Mouse (Mus musculus): ENCODE measurements around the gene Gm28036.

Gene Gm28036

DNA sequence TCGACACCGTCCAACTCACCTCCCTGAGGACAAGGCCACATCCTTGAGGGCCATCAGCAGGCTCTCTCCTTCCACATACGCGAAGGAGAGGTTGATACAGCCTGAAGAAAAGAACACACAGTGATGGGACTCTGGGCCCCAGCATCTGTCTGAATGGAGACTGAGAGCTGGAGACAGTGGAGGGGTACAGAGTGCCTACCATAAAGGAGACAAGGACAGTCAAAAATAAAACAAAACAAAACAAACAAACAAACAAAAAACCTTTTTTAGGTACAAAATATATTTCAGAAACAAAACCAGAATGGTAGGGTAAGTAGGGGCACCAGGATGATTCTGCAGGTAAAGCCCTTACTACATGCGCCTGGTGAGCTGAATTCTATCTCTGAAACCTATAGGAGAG lies at the start of gene Gm28036:
Gm28036 (minus strand) TSS at position 101 of the 400 bp plus-strand sequence.
- no peaks in the 10 kb centered on the region for H3K9me3 ChIP-seq (ENCODE audit: low read length)
- H3K27me3 ChIP-seq (ENCODE audit: insufficient read depth, low read length), result no peaks in the 10 kb centered on the region
- TF ChIP-seq POU5F1 (IDR thresholded peaks at IDR 0.05; ENCODE audit: borderline replicate concordance, low read length), result no peak
- no peak for TF ChIP-seq NANOG (IDR thresholded peaks at IDR 0.05; ENCODE audit: borderline replicate concordance, low read length)
- no peak for TF ChIP-seq CTCF (conservative IDR thresholded peaks at IDR 0.05; ENCODE audit: low read length)
- peaks cover 59% of the 10 kb centered on the region for H3K36me3 ChIP-seq (ENCODE audit: insufficient read depth, low read length)
- H3K4me1 ChIP-seq (replicated peaks; ENCODE audit: low read depth, low read length), result no peaks in the 10 kb centered on the region
- H3K4me3 ChIP-seq (replicated peaks; ENCODE audit: low read length), result no peak within 1 kb of the TSS

DNA sequence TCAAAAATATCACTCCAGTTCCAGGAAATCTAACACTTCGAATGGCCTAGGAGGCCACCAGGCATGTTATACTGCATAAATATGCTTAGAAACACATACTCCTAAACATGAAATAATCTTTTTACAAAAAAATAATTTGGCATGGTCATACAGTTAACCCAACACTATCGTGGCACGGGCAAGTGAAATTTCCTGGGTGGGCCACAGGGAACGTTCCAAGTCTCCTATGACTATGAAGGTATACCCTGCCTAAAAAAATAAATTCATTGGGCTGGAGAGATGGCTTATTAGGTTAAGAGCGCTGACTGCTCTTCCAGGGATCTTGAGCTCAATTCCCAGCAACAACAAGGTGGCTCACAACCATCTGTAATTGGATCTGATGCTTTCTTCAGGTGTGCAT lies 39.7 kb upstream of the Gm28036 start:
- TF ChIP-seq CTCF (conservative IDR thresholded peaks at IDR 0.05; ENCODE audit: low read length) (no peak), NANOG (IDR thresholded peaks at IDR 0.05; ENCODE audit: borderline replicate concordance, low read length) (no peak), POU5F1 (IDR thresholded peaks at IDR 0.05; ENCODE audit: borderline replicate concordance, low read length) (no peak)
- H3K27me3 ChIP-seq (ENCODE audit: insufficient read depth, low read length), result no peaks in the 10 kb centered on the region

DNA sequence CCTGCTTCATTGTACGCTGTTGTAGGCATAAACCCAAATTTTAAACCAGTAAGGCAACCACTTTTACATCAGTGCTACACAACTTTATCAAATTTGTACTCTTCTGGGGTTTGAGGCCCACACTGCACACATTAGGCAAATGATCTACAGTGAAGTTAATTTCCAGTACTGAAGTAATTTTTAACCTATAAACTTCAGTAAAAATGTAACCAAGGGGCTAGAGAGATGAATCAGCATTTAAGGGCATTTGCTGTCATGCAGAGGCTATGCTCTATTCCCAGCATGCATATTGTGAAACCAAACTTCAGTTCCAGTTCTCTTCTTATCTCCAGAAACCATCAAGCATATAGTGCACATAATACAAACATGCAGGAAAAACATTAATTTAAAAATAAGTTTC lies 38.6 kb upstream of the Gm28036 start:
- 0 out of 2 replicates have a peak, but pooled peaks cover 4% of the 10 kb centered on the region for H3K4me1 ChIP-seq (replicated peaks; ENCODE audit: low read depth, low read length)
- TF ChIP-seq NANOG (IDR thresholded peaks at IDR 0.05; ENCODE audit: borderline replicate concordance, low read length), result no peak
- no peak for TF ChIP-seq CTCF (conservative IDR thresholded peaks at IDR 0.05; ENCODE audit: low read length)
- no peak for TF ChIP-seq POU5F1 (IDR thresholded peaks at IDR 0.05; ENCODE audit: borderline replicate concordance, low read length)

More for the DNA sequence above, 39.7 kb upstream of the Gm28036 start:
- Histone ChIP-seq H3K36me3 (ENCODE audit: insufficient read depth, low read length) (peaks cover 96% of the 10 kb centered on the region), H3K4me1 (replicated peaks; ENCODE audit: low read depth, low read length) (0 out of 2 replicates have a peak, but pooled peaks cover 4% of the 10 kb centered on the region), H3K4me3 (replicated peaks; ENCODE audit: low read length) (no peak overlapping the region), H3K9me3 (ENCODE audit: low read length) (no peaks in the 10 kb centered on the region)

DNA sequence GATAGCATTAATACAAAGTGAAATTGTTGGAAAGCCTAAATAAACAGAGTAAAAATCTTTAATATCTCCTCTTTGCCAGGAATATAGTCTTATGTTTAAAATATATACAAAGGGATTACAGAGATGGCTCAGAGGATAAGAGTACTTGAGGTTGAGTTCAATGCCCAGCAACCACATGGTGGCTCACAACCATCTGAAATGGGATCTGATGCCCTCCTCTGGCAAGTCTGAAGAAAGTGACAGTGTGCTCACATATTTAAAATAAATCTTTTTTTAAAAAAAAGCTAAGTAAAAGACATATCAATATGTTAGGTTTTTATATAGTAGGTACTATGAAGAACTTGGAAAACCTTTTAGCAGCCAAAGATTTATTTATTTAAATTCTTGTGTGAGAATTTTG lies 24.6 kb upstream of the Gm28036 start:
- TF ChIP-seq NANOG (IDR thresholded peaks at IDR 0.05; ENCODE audit: borderline replicate concordance, low read length) (no peak), POU5F1 (IDR thresholded peaks at IDR 0.05; ENCODE audit: borderline replicate concordance, low read length) (no peak), CTCF (conservative IDR thresholded peaks at IDR 0.05; ENCODE audit: low read length) (no peak)

More for the DNA sequence above, 38.6 kb upstream of the Gm28036 start:
- Histone ChIP-seq H3K9me3 (ENCODE audit: low read length) (no peaks in the 10 kb centered on the region), H3K27me3 (ENCODE audit: insufficient read depth, low read length) (no peaks in the 10 kb centered on the region), H3K36me3 (ENCODE audit: insufficient read depth, low read length) (peaks cover 96% of the 10 kb centered on the region), H3K4me3 (replicated peaks; ENCODE audit: low read length) (no peak overlapping the region)

DNA sequence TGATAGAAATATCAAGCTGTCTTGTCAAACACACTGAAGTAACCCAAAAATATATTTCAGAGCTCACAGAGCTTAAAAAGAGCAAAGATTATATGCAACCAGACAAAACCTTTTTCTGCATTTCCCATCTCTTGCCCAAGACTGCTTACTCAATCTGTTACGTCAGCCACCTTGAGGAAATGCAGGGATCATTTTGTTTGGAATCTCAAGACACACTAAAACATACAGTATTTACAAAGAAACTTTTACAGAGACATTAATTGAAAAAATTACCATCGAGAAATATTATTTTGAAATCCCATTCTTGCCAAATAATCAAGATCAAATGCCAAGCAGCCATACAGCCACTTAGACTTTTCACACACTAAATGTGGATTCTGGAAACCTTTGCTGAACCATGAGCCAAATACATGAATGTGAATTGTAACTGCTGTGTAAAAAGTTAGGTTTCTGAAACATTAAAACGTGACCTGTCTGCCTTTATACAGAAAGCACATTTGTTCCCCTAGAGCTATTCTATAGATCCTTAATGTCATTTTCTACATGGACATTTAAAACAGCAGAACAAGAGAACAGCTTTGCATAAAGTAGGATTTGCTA lies 20.5 kb upstream of the Gm28036 start:
- no peak for TF ChIP-seq NANOG (IDR thresholded peaks at IDR 0.05; ENCODE audit: borderline replicate concordance, low read length)
- no peak for TF ChIP-seq CTCF (conservative IDR thresholded peaks at IDR 0.05; ENCODE audit: low read length)
- no peak for TF ChIP-seq POU5F1 (IDR thresholded peaks at IDR 0.05; ENCODE audit: borderline replicate concordance, low read length)
- H3K36me3 ChIP-seq (ENCODE audit: insufficient read depth, low read length), result peaks cover 68% of the 10 kb centered on the region
- H3K27me3 ChIP-seq (ENCODE audit: insufficient read depth, low read length), result no peaks in the 10 kb centered on the region
- no peaks in the 10 kb centered on the region for H3K9me3 ChIP-seq (ENCODE audit: low read length)
- H3K4me1 ChIP-seq (replicated peaks; ENCODE audit: low read depth, low read length), result peaks cover 16% of the 10 kb centered on the region
- no peak overlapping the region for H3K4me3 ChIP-seq (replicated peaks; ENCODE audit: low read length)

More for the DNA sequence above, 24.6 kb upstream of the Gm28036 start:
- Histone ChIP-seq H3K4me3 (replicated peaks; ENCODE audit: low read length) (no peak overlapping the region), H3K36me3 (ENCODE audit: insufficient read depth, low read length) (peaks cover 100% of the 10 kb centered on the region), H3K27me3 (ENCODE audit: insufficient read depth, low read length) (no peaks in the 10 kb centered on the region), H3K4me1 (replicated peaks; ENCODE audit: low read depth, low read length) (0 out of 2 replicates have a peak, but pooled peaks cover 3% of the 10 kb centered on the region), H3K9me3 (ENCODE audit: low read length) (no peaks in the 10 kb centered on the region)

DNA sequence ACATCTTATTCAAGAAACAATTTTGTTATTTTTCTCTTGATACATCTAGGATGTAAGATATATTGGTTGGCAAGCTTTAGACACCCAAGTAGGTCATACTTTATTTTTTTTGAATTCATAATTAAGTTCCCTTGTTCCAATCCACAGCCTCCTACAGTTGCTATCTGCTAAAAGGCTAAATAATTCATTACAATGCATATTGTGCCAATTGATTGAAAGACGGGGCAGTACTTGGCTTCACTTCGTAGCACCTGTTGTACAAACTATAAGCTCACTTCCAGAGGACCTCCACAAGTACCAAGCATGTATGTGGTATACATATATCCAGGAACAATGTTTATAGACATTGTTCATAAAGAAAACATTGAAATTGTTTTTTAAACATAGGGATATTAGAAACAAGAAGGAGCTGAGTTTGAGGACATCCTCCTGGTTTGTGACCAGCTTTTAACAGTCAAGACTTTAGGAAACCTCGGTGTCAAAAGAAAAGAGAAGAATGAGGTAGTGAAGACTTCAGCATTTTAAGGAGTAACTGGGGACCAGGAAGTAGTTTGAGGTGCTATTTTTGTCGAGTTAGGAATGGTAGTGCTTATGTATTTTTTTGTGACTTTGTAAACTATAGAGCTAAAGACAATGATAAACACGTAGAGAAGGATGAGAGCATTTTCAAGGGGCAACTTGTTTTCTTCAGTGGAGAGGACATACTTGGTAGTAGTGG lies 19.5 kb upstream of the Gm28036 start:
- Histone ChIP-seq H3K36me3 (ENCODE audit: insufficient read depth, low read length) (peaks cover 65% of the 10 kb centered on the region), H3K4me3 (replicated peaks; ENCODE audit: low read length) (no peak overlapping the region), H3K27me3 (ENCODE audit: insufficient read depth, low read length) (no peaks in the 10 kb centered on the region), H3K9me3 (ENCODE audit: low read length) (no peaks in the 10 kb centered on the region), H3K4me1 (replicated peaks; ENCODE audit: low read depth, low read length) (peaks cover 16% of the 10 kb centered on the region)
- TF ChIP-seq CTCF (conservative IDR thresholded peaks at IDR 0.05; ENCODE audit: low read length) (no peak), POU5F1 (IDR thresholded peaks at IDR 0.05; ENCODE audit: borderline replicate concordance, low read length) (no peak), NANOG (IDR thresholded peaks at IDR 0.05; ENCODE audit: borderline replicate concordance, low read length) (no peak)

DNA sequence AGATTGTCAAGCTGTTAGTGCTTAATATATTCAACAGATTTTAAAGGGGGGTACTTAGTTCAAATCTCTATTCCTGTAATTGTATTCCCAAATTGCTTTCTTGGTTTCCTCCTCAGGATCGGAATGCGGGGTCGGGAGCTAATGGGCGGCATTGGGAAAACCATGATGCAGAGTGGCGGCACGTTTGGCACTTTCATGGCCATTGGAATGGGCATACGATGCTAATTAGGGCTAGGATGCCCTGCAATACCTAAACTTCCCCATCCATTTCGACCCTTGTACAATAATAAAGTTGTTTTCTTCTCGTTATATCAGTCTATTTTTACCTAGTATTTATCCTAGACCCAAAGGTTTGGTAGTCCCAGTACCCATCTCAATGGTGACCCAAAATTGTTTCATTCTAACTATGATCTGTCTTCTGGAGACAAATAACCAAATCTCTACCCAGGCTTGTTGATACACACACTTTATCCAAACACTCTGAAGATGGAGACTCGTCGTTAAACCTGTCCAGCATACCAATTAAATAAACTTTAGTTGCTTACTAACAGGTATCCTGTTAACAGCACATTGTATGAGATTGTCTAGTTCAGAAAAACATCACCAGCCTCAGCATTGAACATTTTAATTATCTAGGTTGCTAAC lies 18.7 kb upstream of the Gm28036 start:
- Histone ChIP-seq H3K36me3 (ENCODE audit: insufficient read depth, low read length) (peaks cover 61% of the 10 kb centered on the region), H3K27me3 (ENCODE audit: insufficient read depth, low read length) (no peaks in the 10 kb centered on the region), H3K4me3 (replicated peaks; ENCODE audit: low read length) (peak overlapping the region; percentile 93; the same call in 1 of the 2 replicates), H3K4me1 (replicated peaks; ENCODE audit: low read depth, low read length) (peaks cover 16% of the 10 kb centered on the region), H3K9me3 (ENCODE audit: low read length) (no peaks in the 10 kb centered on the region)
- TF ChIP-seq POU5F1 (IDR thresholded peaks at IDR 0.05; ENCODE audit: borderline replicate concordance, low read length) (no peak), CTCF (conservative IDR thresholded peaks at IDR 0.05; ENCODE audit: low read length) (no peak)

DNA sequence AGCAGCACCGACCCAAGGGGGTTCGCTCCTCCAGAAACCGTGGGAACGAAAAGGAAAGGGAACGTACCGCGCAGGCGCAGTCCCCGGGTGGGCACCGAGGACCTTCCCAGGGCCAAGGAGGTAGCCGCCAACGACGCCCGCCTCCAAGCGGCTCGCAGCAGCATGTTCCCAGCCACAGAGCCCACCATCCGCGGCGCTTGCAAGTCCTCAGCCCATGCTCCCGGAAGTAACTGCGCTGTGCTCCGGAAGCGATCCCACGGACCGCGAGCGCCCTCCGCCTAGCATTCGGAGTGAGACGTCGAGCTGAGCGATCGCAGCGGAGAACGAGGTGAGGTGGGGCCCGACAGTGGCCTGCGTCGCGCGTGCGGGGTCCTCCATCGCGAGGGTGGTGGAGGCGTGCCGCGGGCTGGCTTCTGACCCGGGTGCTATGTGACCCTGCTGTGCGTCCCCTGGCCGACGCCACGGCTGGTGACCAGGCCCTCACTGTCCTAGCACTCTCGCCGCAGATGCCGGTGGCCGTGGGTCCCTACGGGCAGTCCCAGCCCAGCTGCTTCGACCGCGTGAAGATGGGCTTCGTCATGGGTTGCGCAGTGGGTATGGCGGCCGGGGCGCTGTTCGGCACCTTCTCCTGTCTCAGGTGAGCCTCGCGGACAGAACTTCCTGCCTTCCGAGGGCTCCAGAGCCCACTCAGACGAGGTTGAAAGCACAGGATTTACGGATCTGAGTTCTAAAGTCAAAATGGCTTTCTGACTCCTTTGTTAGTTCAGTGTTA lies 17.2 kb upstream of the Gm28036 start, which contains the start of the genes Romo1 and Nfs1:
Romo1 (plus strand) TSS at position 87 of the 772 bp plus-strand sequence.
Nfs1 (minus strand) TSS at position 234 of the 772 bp plus-strand sequence.
- TF ChIP-seq POU5F1 (IDR thresholded peaks at IDR 0.05; ENCODE audit: borderline replicate concordance, low read length), result no peak
- no peak for TF ChIP-seq CTCF (conservative IDR thresholded peaks at IDR 0.05; ENCODE audit: low read length)
- no peak for TF ChIP-seq NANOG (IDR thresholded peaks at IDR 0.05; ENCODE audit: borderline replicate concordance, low read length)
- Histone ChIP-seq H3K9me3 (ENCODE audit: low read length) (no peaks in the 10 kb centered on the region), H3K4me1 (replicated peaks; ENCODE audit: low read depth, low read length) (peaks cover 16% of the 10 kb centered on the region), H3K4me3 (replicated peaks; ENCODE audit: low read length) (peak within 1 kb of the TSS; percentile 93), H3K27me3 (ENCODE audit: insufficient read depth, low read length) (no peaks in the 10 kb centered on the region), H3K36me3 (ENCODE audit: insufficient read depth, low read length) (peaks cover 61% of the 10 kb centered on the region)
